Mouse (Mus musculus): ENCODE results near the gene Grb14.

DNA sequence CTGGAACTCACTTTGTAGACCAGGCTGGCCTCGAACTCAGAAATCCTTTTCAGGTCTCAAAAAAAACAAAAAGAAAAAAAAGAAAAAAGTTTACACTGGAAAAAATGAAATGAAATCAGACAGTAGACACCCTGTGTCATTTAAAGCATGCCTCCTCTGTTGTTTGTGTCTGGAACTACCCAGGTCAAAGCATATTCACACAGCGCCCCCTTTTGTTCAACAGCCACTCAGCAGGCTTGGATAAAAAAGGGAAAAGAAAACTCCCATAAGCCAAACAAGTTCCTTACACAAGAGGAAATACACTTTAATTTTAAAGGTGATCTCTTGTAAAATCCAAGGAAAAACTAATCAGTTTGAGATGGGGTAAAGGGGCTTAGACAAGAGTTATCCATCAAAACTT is 21.4 kb downstream of the Grb14 start:
- TF ChIP-seq GATA1 (IDR thresholded peaks at IDR 0.05; ENCODE audit: borderline replicate concordance, low read length): no peak
- no peak for TF ChIP-seq FLI1 (IDR thresholded peaks at IDR 0.05; ENCODE audit: low read length)

All from megakaryocyte, embryonic 14.5 days (primary cell).